Mouse (Mus musculus) testis, adult 2 months (tissue): ENCODE measurements around the gene A1cf. TPM values are rescaled to one million over a fixed set of nuclear protein-coding genes. Genes with fewer than 3 reads are reported as not detected.

Experiments
- H3K27ac ChIP-seq: fragments of 200-500 bp; 2 replicates; pipeline ENCODE4 v1.5.1; 2012; ENCODE audit warnings: low read depth, low read length; ENCODE audit not compliant: control insufficient read depth, insufficient read depth
- H3K27me3 ChIP-seq: fragments of 200-500 bp; 2 replicates; pipeline ENCODE4 v1.6.1; 2012; ENCODE audit warnings: mild to moderate bottlenecking, low read length, moderate library complexity; ENCODE audit not compliant: control insufficient read depth, insufficient read depth
- H3K36me3 ChIP-seq: fragments of 200-500 bp; 2 replicates; pipeline ENCODE4 v1.6.1; 2012; ENCODE audit warnings: mild to moderate bottlenecking, low read length; ENCODE audit not compliant: control insufficient read depth, insufficient read depth
- H3K4me1 ChIP-seq: fragments of 200-500 bp; 2 replicates; pipeline ENCODE4 v1.6.1; 2012; ENCODE audit warnings: low read length; ENCODE audit not compliant: control insufficient read depth, insufficient read depth
- H3K4me3 ChIP-seq: fragments of 200-500 bp; 2 replicates; pipeline ENCODE4 v1.5.1; 2012; ENCODE audit warnings: low read depth, mild to moderate bottlenecking, low read length, moderate library complexity, mixed read lengths; ENCODE audit not compliant: control insufficient read depth
- CTCF ChIP-seq: fragments of 200-500 bp; IDR thresholded peaks from 2 replicates; pipeline ENCODE4 v1.5.1; 2012; ENCODE audit warnings: low read depth, mild to moderate bottlenecking, inconsistent platforms, low read length, moderate library complexity; ENCODE audit not compliant: control insufficient read depth, insufficient read depth, insufficient replicate concordance
- POLR2A ChIP-seq: fragments of 200-500 bp; IDR thresholded peaks from 2 replicates; pipeline ENCODE4 v1.6.1; 2012; ENCODE audit warnings: low read depth, mild to moderate bottlenecking, inconsistent platforms, low read length, moderate library complexity; ENCODE audit not compliant: control insufficient read depth
- polyA plus RNA-seq: library from polyadenylated mRNA; depleted of rRNA; stranded (reverse); fragments of >200 nt; gene quantifications from 2 replicates; pipeline ENCODE4 v1.2.3, GENCODE M21; 2012; rRNA removed

A1cf gene
- 1.3 and 1.8 TPM in 2 replicates for polyA plus RNA-seq

DNA sequence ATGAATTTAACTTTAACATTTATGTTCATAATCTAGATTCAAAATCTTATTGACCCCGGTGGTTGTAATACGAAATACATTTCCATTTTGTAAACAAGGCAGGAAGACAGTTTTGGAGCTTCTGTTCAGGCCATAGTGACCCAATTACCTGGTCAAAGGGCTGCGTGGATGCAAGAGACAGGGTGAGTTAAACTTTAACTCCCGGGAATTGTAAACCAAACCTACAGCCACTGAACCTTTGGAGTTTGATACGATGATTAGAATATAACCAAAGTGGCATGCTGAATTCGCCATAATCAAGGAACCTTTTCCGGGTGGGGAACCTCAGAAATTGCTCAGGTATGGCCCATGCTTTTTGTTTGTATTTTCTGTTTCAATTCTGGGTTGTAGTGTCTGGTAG lies at the start of gene A1cf:
A1cf (plus strand) TSS at position 244 of the 400 bp plus-strand sequence.
- H3K4me3 ChIP-seq, result no peak within 1 kb of the TSS
- no peaks in the 10 kb centered on the region for H3K36me3 ChIP-seq
- no peak for TF ChIP-seq CTCF
- TF ChIP-seq POLR2A, result no peak
- H3K27ac ChIP-seq, result no peak within 1 kb of the TSS
- no peaks in the 10 kb centered on the region for H3K4me1 ChIP-seq
- H3K27me3 ChIP-seq, result no peaks in the 10 kb centered on the region

DNA sequence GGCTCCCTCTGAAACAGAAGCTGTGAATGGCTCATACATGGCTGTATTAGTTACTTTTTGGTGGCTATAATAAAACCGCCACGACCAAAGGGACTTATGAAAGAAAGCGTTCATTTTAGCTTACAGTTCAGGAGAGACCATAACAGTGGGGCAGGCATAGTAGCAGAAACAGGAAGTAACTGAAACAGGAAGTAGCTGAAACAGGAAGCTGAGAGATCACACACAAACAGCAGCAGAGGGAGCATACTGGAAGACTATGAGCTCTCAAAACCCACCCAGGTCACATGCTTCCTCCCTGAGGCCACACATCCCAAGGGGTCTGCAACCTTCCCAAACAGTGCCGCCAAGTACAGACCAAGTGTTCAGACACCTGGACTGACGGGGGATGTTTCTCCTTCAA lies 34.3 kb upstream of the A1cf start:
- H3K27ac ChIP-seq, result no peak overlapping the region
- no peaks in the 10 kb centered on the region for H3K4me1 ChIP-seq
- H3K27me3 ChIP-seq, result no peaks in the 10 kb centered on the region
- TF ChIP-seq POLR2A, result no peak
- TF ChIP-seq CTCF, result no peak
- no peak overlapping the region for H3K4me3 ChIP-seq
- no peaks in the 10 kb centered on the region for H3K36me3 ChIP-seq

DNA sequence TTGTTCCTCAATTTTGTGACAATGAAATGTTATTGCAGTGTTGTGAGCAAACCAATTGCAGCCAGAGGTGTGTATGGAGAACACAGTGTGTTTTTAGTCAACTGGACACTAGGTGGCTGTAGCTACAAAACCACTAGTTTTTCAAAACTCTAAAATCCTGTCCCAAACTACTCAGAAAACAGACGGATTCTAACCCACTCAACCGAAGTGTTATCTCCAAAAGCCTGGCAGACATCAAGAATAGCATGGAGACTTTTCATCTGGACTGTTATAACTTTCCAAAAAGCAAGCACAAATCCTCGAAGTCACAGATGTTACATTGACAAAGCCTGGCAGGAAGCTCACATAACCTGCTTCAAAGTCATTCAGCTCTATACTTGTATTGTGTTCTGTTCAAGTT lies 6.7 kb upstream of the A1cf start:
- Histone ChIP-seq H3K27ac (no peak overlapping the region), H3K4me1 (no peaks in the 10 kb centered on the region), H3K4me3 (no peak overlapping the region), H3K27me3 (no peaks in the 10 kb centered on the region), H3K36me3 (no peaks in the 10 kb centered on the region)
- TF ChIP-seq POLR2A (no peak), CTCF (no peak)

DNA sequence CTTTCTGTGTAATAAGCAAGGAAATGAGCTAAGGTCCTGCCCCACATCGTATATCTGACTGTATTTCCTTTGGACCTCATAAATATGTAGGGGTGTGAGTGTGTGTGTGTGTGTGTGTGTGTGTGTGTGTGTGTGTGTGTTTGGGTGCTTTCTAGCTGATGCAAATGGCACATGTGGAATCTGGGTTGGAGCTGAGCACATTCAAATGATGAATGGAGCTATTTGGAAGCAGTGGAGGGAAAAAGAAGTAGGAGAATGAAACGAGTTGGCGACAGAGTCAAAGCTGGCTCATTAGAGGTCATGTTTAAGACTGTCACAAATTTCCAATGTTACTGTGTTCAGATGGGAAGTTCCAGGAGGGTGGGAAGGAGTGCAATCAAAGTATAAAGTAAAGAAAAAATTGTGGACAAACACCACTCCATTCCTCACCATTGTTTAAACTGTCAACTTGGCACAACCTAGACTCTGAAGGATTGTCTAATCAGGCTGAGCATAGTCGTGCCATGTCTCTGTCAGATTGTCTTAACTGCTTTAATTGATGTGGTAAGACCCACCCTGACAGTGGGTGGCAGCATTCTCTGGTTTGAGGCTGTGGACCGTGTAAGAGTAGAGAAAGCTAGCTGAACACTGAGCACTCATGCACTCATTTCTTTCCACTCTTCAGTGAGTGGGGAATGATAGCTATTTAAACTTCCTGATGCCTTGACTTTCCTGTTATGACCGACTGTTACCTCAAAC lies 5.9 kb upstream of the A1cf start:
- H3K27ac ChIP-seq, result no peak overlapping the region
- no peak overlapping the region for H3K4me3 ChIP-seq
- TF ChIP-seq POLR2A (no peak), CTCF (no peak)
- no peaks in the 10 kb centered on the region for H3K36me3 ChIP-seq
- H3K27me3 ChIP-seq, result no peaks in the 10 kb centered on the region
- no peaks in the 10 kb centered on the region for H3K4me1 ChIP-seq

DNA sequence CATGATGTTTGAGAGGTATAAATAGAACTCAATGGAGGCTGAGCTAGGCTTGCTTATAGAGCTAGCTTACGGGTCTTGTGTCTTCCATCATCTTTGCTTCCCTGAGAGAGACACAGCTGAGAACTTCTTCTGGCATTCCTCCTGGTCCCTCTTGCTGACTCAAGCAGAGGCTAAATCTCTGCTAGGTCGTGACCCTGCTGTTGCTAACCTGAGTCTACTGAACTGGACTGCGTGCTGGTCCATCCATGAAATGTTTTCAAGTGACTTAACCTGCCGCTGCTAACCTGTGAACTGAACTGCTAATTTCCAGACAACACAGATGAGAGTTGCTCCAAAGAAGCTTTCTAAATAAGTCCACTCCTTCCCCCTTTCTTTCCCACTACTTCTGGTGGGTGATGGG lies 3.1 kb upstream of the A1cf start:
- no peak overlapping the region for H3K4me3 ChIP-seq
- no peak overlapping the region for H3K27ac ChIP-seq
- TF ChIP-seq CTCF, result no peak
- TF ChIP-seq POLR2A, result no peak

DNA sequence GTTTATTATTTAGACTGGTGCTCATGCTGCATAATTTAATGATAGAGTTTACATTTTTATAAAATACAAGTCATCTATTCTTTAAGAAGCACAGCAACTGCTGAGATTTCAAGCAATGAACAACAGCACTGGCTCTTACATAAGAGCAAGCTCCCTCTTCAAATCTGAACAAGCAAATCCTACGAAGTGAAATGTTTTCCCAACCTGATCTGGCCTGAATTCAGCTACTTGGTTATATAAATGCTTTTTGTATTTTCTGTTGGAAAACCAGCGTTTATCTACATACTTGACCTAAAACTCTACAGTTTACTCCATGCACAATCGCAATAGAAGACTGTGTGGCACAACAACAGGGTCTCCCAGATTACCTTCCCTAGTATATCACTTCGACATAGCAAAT lies 488 bp upstream of the A1cf start:
- Histone ChIP-seq H3K4me1 (no peaks in the 10 kb centered on the region), H3K36me3 (no peaks in the 10 kb centered on the region), H3K27me3 (no peaks in the 10 kb centered on the region), H3K4me3 (no peak overlapping the region), H3K27ac (no peak overlapping the region)
- no peak for TF ChIP-seq CTCF

More for the DNA sequence above, 3.1 kb upstream of the A1cf start:
- no peaks in the 10 kb centered on the region for H3K4me1 ChIP-seq
- no peaks in the 10 kb centered on the region for H3K36me3 ChIP-seq
- H3K27me3 ChIP-seq, result no peaks in the 10 kb centered on the region

DNA sequence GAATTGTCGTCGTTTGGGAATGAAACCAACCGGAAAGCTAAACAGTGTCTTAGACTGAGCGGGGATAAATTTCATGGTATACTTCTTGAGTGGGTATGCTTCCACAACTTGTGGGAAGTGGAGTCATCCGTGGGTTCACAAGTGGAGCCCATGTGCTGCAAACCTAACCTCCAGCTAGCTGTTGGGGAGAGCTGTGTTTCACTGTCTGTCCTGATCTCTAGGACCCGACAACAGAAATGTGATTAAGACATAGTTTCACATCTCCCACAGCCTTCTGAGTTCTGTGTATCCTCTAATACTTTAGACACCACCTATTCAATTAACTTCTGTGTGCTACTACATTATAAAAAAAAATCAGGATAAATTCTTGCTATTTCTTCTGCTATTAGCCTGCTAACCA lies 407 bp downstream of the A1cf start:
- Histone ChIP-seq H3K27me3 (no peaks in the 10 kb centered on the region), H3K27ac (no peak overlapping the region)
- no peak for TF ChIP-seq CTCF
- no peak for TF ChIP-seq POLR2A

More for the DNA sequence above, 407 bp downstream of the A1cf start:
- Histone ChIP-seq H3K4me3 (no peak overlapping the region), H3K36me3 (no peaks in the 10 kb centered on the region), H3K4me1 (no peaks in the 10 kb centered on the region)
